23 mouse cellular contexts compared by ENCODE assay signal in the genomic region with DNA sequence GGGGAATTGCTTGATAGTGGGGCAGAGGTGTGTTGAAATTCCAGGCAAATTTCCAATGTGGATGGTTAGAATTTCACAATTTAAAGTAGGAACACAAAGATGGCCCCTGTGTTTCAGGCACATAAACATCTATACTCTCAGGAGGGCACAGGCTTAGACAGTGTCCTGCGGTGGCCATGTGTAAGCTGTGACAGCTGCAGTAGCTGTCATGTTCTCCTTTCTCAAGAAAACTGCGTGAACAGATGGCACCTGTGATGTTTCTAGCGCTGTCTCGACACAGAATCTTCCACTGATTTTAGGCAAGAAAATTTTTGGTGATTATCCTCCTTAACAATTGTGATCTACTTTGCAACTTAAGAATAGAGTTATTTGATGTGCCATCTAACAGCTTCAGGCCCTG.
DNase-seq lines count a peak whose midpoint lies in the region; ATAC-seq and TF ChIP-seq lines count a peak whose summit lies in the region.
"Had no signal": no experiment of that assay in that cellular context is flagged by ENCODE, and none has a peak within 500 bp of the region (broad histone marks: within the 10 kb centered on the region; RNA-seq: fewer than 3 reads in every experiment).

No protein-coding gene starts in this region.

- no peaks in the 10 kb centered on the region for H3K9me3 ChIP-seq in liver, embryonic 12.5 days (replicated peaks)
- H3K9me3 ChIP-seq: embryonic facial prominence, embryonic 10.5 days; embryonic facial prominence, embryonic 12.5 days; G1E had no signal

- WGBS in liver, adult 2 months, result 95% methylated on average over 4 of the region's 4 CpGs
- 85% methylated on average over 4 of the region's 4 CpGs for WGBS in liver, embryonic 12.5 days (ENCODE audit: insufficient replicate concordance)
- 77% methylated on average over 4 of the region's 4 CpGs for WGBS in thymus, adult 2 months

- H3K4me3 ChIP-seq in liver, adult 2 months (ENCODE audit: insufficient read depth, low read depth, low read length), result no peak overlapping the region
- no peak overlapping the region for H3K4me3 ChIP-seq in liver, embryonic 12.5 days
- no peak overlapping the region for H3K4me3 ChIP-seq in thymus, adult 2 months (ENCODE audit: control insufficient read depth, insufficient read depth, low read length)
- H3K4me3 ChIP-seq: embryonic facial prominence, embryonic 10.5 days; embryonic facial prominence, embryonic 12.5 days had no signal

- TF ChIP-seq CTCF in liver, adult 2 months (IDR thresholded peaks at IDR 0.05; ENCODE audit: low read depth, low read length), result no peak
- no peak for TF ChIP-seq CTCF in thymus, adult 2 months (IDR thresholded peaks at IDR 0.05; ENCODE audit: borderline replicate concordance, control insufficient read depth, extremely low read depth, insufficient read depth, low read length, poor library complexity)

- H3K27me3 ChIP-seq in liver, adult 2 months (ENCODE audit: control insufficient read depth, insufficient read depth, low read length), result no peaks in the 10 kb centered on the region
- 0 out of 2 replicates have a peak, but pooled peaks cover 3% of the 10 kb centered on the region for H3K27me3 ChIP-seq in liver, embryonic 12.5 days (replicated peaks)
- no peaks in the 10 kb centered on the region for H3K27me3 ChIP-seq in thymus, adult 2 months (ENCODE audit: control insufficient read depth, insufficient read depth, low read length)
- H3K27me3 ChIP-seq: CH12.LX had no signal

- H3K4me2 ChIP-seq in liver, embryonic 12.5 days, result no peak overlapping the region
- H3K4me2 ChIP-seq: embryonic facial prominence, embryonic 12.5 days had no signal

- H3K36me3 ChIP-seq in liver, adult 2 months (ENCODE audit: control insufficient read depth, insufficient read depth, low read length), result no peaks in the 10 kb centered on the region
- H3K36me3 ChIP-seq in liver, embryonic 12.5 days, result no peaks in the 10 kb centered on the region
- H3K36me3 ChIP-seq in thymus, adult 2 months (ENCODE audit: control insufficient read depth, insufficient read depth, low read length), result no peaks in the 10 kb centered on the region
- H3K36me3 ChIP-seq: embryonic facial prominence, embryonic 10.5 days; embryonic facial prominence, embryonic 12.5 days had no signal

- peak; percentile 22 for DNase-seq in liver, adult 2 months (ENCODE audit: extremely low read depth, low read depth, low spot score)
- DNase-seq in thymus, postnatal 0 days (ENCODE audit: low spot score), result peak; percentile 62
- DNase-seq in thymus, adult 2 months, result no peak
- DNase-seq in thymus, postnatal 4 days, result peak; percentile 50
- no peak for DNase-seq in thymus, postnatal 25 days
- DNase-seq in frontal cortex, postnatal 10 days (ENCODE audit: low spot score in 2 of 2), result no peak
- DNase-seq: adrenal gland, adult 2 months; adrenal gland, postnatal 10 days; adrenal gland, postnatal 25 days; B cell, adult 2 months; cerebellum, adult 11-12 months; cerebellum, adult 2 months; cerebellum, adult 9-10 months; cerebellum, postnatal 10 days; cerebellum, postnatal 25 days had no signal

- H3K9ac ChIP-seq in liver, adult 2 months (ENCODE audit: low read depth, low read length), result no peak overlapping the region
- no peak overlapping the region for H3K9ac ChIP-seq in liver, embryonic 12.5 days
- H3K9ac ChIP-seq: embryonic facial prominence, embryonic 12.5 days had no signal

- ATAC-seq in liver, embryonic 12.5 days, result no peak
- ATAC-seq: CD4-positive, CD25-positive, alpha-beta regulatory T cell, adult 4 months; forebrain, embryonic 14.5 days; forebrain, embryonic 16.5 days had no signal

- no peaks in the 10 kb centered on the region for H3K79me2 ChIP-seq in liver, adult 2 months (ENCODE audit: control insufficient read depth, insufficient read depth, low read length)

- no peak overlapping the region for H3K27ac ChIP-seq in liver, adult 2 months (replicated peaks; ENCODE audit: insufficient read depth, low read depth, low read length)
- H3K27ac ChIP-seq in liver, embryonic 12.5 days, result no peak overlapping the region
- no peak overlapping the region for H3K27ac ChIP-seq in thymus, adult 2 months (ENCODE audit: control insufficient read depth, insufficient read depth, low read length)
- H3K27ac ChIP-seq: embryonic facial prominence, embryonic 10.5 days; embryonic facial prominence, embryonic 12.5 days had no signal

- no peak for TF ChIP-seq POLR2A in liver, adult 2 months (IDR thresholded peaks at IDR 0.05; ENCODE audit: extremely low read depth, insufficient read depth, low read length)
- no peak for TF ChIP-seq POLR2A in thymus, adult 2 months (IDR thresholded peaks at IDR 0.05; ENCODE audit: control insufficient read depth, extremely low read depth, insufficient read depth, low read length, poor library complexity)

- no peaks in the 10 kb centered on the region for H3K4me1 ChIP-seq in liver, adult 2 months (ENCODE audit: control insufficient read depth, insufficient read depth, low read length)
- peaks cover 78% of the 10 kb centered on the region for H3K4me1 ChIP-seq in liver, embryonic 12.5 days
- H3K4me1 ChIP-seq in thymus, adult 2 months (replicated peaks; ENCODE audit: control insufficient read depth, insufficient read depth, low read length), result peaks cover 39% of the 10 kb centered on the region

Comparison
In these comparisons a context has a peak if more than half of its experiments do, and no peak if none do; other contexts are left out.
1. DNase-seq: peak in liver, adult 2 months (single experiment), thymus, postnatal 0 days (single experiment) and thymus, postnatal 4 days (single experiment); none in thymus, adult 2 months (single experiment), thymus, postnatal 25 days (single experiment) and frontal cortex, postnatal 10 days (0 of 2).